ENCODE assay signal across 8 mouse cellular contexts in genomic region chr8:108695938-108696630, GRCm38 (mm10).
DNase-seq lines count a peak whose midpoint lies in the region; ATAC-seq and TF ChIP-seq lines count a peak whose summit lies in the region.

No protein-coding gene starts in this region.

- TF ChIP-seq CTCF in kidney, postnatal 0 days (IDR thresholded peaks at IDR 0.05; ENCODE audit: low read depth), result no peak

- 0 out of 2 replicates have a peak overlapping the region, but pooled peaks have one; percentile 2 for H3K9ac ChIP-seq in kidney, postnatal 0 days (ENCODE audit: low read depth, low read length)
- peak overlapping the region; percentile 43 for H3K9ac ChIP-seq in forebrain, embryonic 13.5 days
- peak overlapping the region; percentile 52 for H3K9ac ChIP-seq in midbrain, embryonic 14.5 days (replicated peaks; ENCODE audit: low read length)

- WGBS in kidney, postnatal 0 days, result under 1% methylated on average over 31 of the region's 31 CpGs
- 2% methylated on average over 31 of the region's 31 CpGs for WGBS in forebrain, embryonic 13.5 days
- under 1% methylated on average over 31 of the region's 31 CpGs for WGBS in midbrain, embryonic 14.5 days

- peak overlapping the region; percentile 31 for H3K4me3 ChIP-seq in kidney, postnatal 0 days (replicated peaks; ENCODE audit: low read depth, low read length)
- peak overlapping the region; percentile 26 for H3K4me3 ChIP-seq in forebrain, embryonic 13.5 days
- peak overlapping the region; percentile 23 for H3K4me3 ChIP-seq in midbrain, embryonic 14.5 days (replicated peaks; ENCODE audit: low read depth, low read length)

- H3K9me3 ChIP-seq in kidney, postnatal 0 days (replicated peaks; ENCODE audit: low read length), result no peaks in the 10 kb centered on the region
- H3K9me3 ChIP-seq in forebrain, embryonic 13.5 days (replicated peaks), result no peaks in the 10 kb centered on the region
- no peaks in the 10 kb centered on the region for H3K9me3 ChIP-seq in midbrain, embryonic 14.5 days (ENCODE audit: control insufficient read depth, low read length)

- H3K36me3 ChIP-seq in kidney, postnatal 0 days (ENCODE audit: insufficient read depth, low read length), result no peaks in the 10 kb centered on the region
- no peaks in the 10 kb centered on the region for H3K36me3 ChIP-seq in forebrain, embryonic 13.5 days (ENCODE audit: poor library complexity, severe bottlenecking)
- H3K36me3 ChIP-seq in midbrain, embryonic 14.5 days (ENCODE audit: control insufficient read depth, insufficient read depth, low read length), result no peaks in the 10 kb centered on the region

- H3K4me2 ChIP-seq in kidney, postnatal 0 days (ENCODE audit: low read length), result peak overlapping the region; percentile 56
- peak overlapping the region; percentile 52 for H3K4me2 ChIP-seq in forebrain, embryonic 13.5 days
- peak overlapping the region; percentile 55 for H3K4me2 ChIP-seq in midbrain, embryonic 14.5 days (ENCODE audit: low read length)

- no peak for ATAC-seq in kidney, postnatal 0 days (replicated peaks; ENCODE audit: low FRiP score, low read depth)
- 0 out of 2 replicates have a peak, but pooled peaks have one; percentile 9 for ATAC-seq in forebrain, embryonic 13.5 days
- ATAC-seq in midbrain, embryonic 14.5 days (ENCODE audit: low FRiP score, low TSS enrichment), result peak; percentile 21; the same call in 1 of the 2 replicates

- DNase-seq in kidney, postnatal 0 days (ENCODE audit: low spot score), result no peak
- no peak for DNase-seq in kidney, adult 8-10 months
- DNase-seq in kidney, postnatal 36 days, result peak; percentile 52 to 60
- DNase-seq in midbrain, embryonic 14.5 days, result peak; percentile 66
- no peak for DNase-seq in urinary bladder, postnatal 10 days (ENCODE audit: low spot score)
- no peak for DNase-seq in T-cell, adult 2 months (ENCODE audit: low spot score)
- no peak for DNase-seq in left cerebral cortex, adult 9 months (ENCODE audit: low spot score in 2 of 2)

- H3K27me3 ChIP-seq in kidney, postnatal 0 days (ENCODE audit: insufficient read depth, low read length), result peaks cover 56% of the 10 kb centered on the region
- peaks cover 87% of the 10 kb centered on the region for H3K27me3 ChIP-seq in forebrain, embryonic 13.5 days
- peaks cover 20% of the 10 kb centered on the region for H3K27me3 ChIP-seq in midbrain, embryonic 14.5 days (ENCODE audit: control insufficient read depth, insufficient read depth, low read length)

- no peak overlapping the region for H3K27ac ChIP-seq in kidney, postnatal 0 days
- H3K27ac ChIP-seq in forebrain, embryonic 13.5 days, result peak overlapping the region; percentile 54; the same call in 1 of the 2 replicates
- peak overlapping the region; percentile 89 for H3K27ac ChIP-seq in midbrain, embryonic 14.5 days (replicated peaks; ENCODE audit: low read depth, low read length)

- H3K4me1 ChIP-seq in kidney, postnatal 0 days (replicated peaks; ENCODE audit: insufficient read depth, low read length), result peaks cover 13% of the 10 kb centered on the region
- peaks cover 43% of the 10 kb centered on the region for H3K4me1 ChIP-seq in forebrain, embryonic 13.5 days
- H3K4me1 ChIP-seq in midbrain, embryonic 14.5 days (ENCODE audit: control insufficient read depth, insufficient read depth, low read length), result peaks cover 62% of the 10 kb centered on the region

Comparison
In these comparisons a context has a peak if more than half of its experiments do, and no peak if none do; other contexts are left out.
1. DNase-seq: peak in kidney, postnatal 36 days (2 of 2) and midbrain, embryonic 14.5 days (single experiment); none in kidney, postnatal 0 days (single experiment), kidney, adult 8-10 months (0 of 2), urinary bladder, postnatal 10 days (single experiment), T-cell, adult 2 months (single experiment) and left cerebral cortex, adult 9 months (0 of 2).
2. H3K9ac ChIP-seq: peak in every context shown above with its lines; median percentile 52 in midbrain, embryonic 14.5 days; 43 in forebrain, embryonic 13.5 days; 2 in kidney, postnatal 0 days.
3. Peak in every context shown above with its lines, with median percentiles within 50 percentile points of each other: H3K4me2 ChIP-seq and H3K4me3 ChIP-seq.